Mouse (Mus musculus) fat pad, adult 2 months (tissue): ENCODE measurements around the gene Tdg.
"Not testable (repeated sequence)": the region's sequence is repeated elsewhere in the genome, so short reads cannot be mapped to it uniquely, and the experiment has no call there.

Source experiments
- DNase-seq: peaks from one replicate; pipeline ENCODE4 v3.0.0-alpha.2; 2011; ENCODE audit warnings: low read depth, low spot score; ENCODE audit errors: extremely low read depth

Gene Tdg

DNA sequence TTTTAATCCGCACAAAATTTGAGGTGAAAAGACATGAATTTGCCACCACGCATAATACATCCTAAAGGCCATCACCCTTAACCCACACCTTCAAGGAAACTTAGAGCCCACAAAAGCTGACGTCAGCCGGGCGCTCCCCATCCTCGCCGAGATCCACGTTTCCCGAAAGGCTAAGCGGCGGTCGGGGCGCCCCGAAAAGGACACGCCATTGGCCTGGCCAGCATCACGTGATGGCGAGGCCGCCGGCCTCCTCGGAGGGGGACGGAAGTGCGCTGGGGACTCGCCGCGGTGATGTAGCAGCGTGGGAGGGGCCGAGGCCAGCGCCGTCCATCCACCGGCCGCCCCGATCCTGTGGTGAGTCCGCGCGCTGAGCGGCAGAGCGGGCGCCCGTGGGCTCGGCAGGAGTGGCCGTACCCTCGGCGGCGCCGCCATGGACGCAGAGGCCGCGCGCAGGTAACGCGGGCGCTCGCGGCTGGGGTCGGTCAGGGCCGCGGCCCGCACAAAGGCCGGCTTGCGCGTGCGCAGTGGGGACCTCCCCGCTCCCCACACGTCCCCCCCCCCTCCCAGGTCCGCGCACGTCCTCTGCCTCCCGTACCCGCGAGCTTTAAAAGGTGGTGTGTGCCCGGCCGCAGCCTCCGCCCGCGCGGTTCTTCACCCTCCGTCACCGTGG lies at the start of gene Tdg:
Gene Tdg (plus strand): TSS at position 243 of the 670 bp plus-strand sequence.
- DNase-seq, result peak; percentile 31

DNA sequence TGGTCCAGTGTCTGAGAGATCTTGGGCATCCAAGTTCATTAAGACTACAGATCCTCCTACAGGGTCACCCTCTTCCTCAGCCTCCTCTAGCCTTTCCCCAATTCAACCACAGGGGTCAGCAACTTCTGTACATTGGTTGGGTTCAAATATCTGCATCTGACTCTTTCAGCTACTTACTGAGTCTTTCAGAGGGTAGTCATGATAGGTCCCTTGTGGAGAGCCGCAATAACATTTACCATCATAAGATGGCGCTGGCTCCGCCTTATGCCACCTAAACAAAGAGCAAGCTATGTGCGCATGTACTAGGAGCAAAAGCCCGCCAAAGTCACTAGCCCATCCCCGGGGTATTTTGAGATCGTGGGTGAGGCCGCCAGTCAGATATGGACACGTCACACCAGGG lies 40.0 kb upstream of the Tdg start:
- not testable (repeated sequence) for DNase-seq

DNA sequence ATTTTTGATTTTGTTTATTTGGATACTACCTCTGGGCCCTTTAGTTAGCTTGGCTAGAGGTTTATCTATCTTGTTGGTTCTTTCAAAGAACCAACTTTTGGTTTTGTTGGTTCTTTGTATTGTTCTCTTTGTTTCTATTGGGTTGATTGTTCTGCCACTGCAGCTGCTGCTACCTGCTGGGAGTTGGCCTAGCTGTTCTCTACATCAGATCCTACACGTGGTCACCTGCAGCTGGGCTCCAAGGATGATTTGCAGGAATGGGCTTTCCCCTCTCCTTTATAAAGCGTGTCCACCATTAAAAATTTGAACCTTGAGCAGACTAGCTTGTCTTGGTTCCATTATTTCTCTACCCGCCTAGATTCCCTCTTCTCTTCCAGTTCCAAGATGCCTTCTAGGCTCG lies 35.2 kb upstream of the Tdg start:
- DNase-seq, result not testable (repeated sequence)

- DNase-seq, result no peak
Observed at GRCm38 (mm10) chr10:82622235-82622634, 7.4 kb upstream of the Tdg start.

DNA sequence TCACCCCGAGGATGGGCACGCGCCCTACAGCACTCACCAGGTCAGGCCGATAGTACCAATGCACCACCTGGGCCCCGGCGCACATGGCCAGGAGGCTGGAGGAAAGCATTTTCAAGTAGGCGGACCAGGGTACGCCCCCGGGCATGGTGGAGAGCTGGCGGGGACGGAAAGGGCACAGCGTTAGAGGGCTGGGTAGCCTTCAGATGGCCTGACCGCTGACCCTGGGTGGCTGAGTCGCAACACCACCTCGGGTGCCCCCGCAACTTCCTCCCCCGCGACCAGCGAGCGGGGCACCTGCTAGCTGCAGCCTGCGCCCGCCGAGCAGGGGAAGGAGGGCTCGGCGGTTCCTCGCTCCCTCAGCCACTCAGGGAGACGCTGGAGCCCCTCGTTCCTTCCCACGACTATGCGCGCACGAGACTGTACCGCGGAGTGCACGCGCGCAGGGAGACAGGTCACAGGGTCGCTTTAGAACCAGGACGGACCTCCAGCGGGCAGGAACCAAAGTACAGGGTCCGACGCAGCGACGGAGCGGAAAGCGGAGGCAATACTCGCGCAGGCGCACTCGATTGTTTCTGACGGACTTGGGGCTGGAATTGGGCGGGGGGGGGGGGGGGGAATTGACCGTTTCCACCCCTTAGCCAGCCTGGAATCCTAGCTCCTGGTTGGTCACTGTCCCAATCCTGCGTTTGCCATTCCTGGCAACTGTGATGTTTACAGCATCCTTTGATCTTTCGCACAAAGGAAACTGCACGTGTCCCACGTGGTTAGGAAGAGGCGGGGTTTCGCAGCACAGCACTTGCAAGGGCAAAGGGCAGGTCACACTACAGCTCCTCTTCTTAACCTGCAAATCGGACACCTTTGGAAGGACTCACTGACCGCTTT lies 6.7 kb upstream of the Tdg start, which contains the start of gene 1190007I07Rik:
Gene 1190007I07Rik (minus strand): TSS at position 558 of the 882 bp plus-strand sequence.
- peak; percentile 59 for DNase-seq

DNA sequence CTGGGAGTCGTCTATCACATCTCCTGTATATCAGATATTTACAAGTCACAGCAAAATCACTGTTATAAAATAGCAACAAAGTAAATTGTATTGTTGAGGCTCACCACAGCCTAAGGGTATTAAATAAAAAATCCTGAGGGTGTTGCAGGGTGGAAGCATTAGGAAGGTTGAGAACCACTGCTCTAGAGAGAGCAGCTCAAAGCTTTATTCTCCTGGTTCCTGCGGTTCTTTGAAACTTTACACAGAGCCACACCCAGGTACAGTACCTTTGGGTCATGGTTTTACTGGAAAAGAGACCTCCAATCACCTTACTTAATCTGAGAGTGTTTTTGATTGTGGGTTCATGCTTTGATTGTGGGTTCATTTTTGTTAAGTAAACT lies 6.1 kb upstream of the Tdg start:
- DNase-seq, result not testable (repeated sequence)

DNA sequence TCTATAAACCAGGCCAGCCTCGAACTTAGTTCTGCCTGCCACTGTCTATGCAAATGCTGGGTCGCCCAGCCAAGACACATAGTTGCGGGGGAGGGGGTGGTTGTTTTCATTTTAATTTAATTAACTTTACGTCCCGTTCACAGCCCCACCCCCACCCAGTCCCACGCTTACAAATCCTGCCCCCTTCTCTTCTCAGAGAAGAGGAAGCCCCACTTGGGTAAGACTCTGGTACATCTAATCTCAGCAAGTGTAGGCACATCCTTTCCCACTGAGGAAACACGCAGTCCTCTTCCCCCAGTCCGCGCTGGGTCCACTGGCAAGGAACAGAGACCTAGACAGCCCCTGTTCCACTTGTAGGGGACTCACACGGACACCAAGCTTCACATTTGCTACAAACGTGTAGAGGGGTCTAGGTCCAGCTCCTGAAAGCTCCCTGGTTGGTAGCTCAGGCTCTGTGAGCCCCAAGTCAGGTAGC lies 480 bp upstream of the Tdg start:
- DNase-seq, result no peak

DNA sequence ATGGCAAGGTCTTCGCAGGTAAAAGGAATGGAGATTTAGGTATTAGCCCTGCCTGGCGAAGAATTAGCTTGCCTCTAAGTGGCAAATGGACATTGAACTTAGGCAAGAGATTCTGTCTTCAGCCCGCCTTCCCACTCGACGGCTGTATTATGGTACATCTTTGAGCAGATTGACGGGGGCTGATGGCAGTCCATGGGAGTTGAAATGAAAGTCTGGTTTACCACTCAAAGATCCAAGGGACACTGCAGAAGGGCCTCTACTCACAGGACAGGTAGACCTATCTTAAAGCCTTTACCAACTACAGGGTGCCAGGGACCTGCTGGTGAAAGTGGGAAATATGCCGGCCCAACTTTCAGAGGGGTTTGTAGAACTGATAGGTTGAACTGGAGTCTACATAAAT lies 869 bp downstream of the Tdg start:
- no peak for DNase-seq

- no peak for DNase-seq
Observed at GRCm38 (mm10) chr10:82631133-82631532, 1.5 kb downstream of the Tdg start.

DNA sequence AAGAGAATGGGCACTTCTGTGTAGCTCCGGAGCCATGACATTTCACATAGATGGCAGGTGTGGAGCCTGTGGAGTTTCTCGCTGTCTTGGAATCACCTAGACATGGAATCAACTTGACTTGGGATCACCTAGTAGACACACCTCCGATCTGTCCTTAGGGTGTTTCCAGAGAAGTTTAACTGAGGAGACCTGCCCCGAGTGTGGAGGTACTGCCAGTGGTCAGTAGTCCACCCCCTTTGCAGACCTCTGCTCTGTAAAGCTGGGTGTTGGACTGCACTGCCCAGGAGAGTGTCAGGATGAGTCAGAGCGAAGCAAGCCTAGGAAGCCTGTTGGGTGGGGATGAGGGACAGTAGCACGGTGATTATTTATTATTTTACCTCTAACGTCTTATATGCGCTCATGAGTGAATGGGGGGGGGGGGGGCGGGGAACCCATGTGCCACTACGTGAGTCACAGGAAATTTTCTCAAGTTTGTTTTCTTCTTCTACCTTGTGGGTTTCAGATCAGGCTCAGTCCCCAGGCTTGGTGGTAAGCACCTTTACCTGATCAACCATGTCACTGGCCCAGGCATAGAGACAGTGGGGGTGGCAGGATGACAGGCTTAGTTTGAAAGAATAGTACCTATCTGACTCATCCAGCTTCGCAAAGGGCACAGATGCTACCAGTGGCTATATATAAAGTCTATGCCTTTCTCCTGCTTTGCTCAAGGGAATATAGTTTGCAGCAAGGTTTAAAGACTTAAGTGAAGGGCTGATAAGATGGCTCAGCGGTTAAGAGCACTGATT lies 3.1 kb downstream of the Tdg start:
- DNase-seq, result no peak

- no peak for DNase-seq
Observed at GRCm38 (mm10) chr10:82634348-82634747, 4.7 kb downstream of the Tdg start.

DNA sequence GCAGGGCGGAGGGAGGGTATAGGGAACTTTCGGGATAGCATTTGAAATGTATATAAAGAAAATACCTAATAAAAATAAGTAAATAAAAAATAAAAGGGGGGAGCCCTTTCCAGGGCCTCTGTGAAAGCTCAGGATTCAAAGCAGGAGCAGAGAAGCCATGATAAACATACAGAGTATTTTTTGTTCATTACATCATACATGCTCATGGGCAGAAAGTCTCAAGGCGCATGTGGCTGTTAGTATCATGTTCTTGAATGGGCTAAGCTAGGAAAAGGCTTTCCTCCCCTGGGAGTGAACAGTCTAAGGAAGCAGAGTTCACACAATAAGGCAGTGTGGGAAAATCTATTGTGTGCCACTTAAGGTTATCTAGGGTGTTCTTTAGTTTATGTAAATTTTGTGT lies 6.7 kb downstream of the Tdg start:
- no peak for DNase-seq

- no peak for DNase-seq
Observed at GRCm38 (mm10) chr10:82639032-82639698, 9.5 kb downstream of the Tdg start.

- DNase-seq, result no peak
Observed at GRCm38 (mm10) chr10:82641481-82641880, 11.9 kb downstream of the Tdg start.

- no peak for DNase-seq
Observed at GRCm38 (mm10) chr10:82646083-82646482, 16.5 kb downstream of the Tdg start.

- DNase-seq, result no peak
Observed at GRCm38 (mm10) chr10:82647205-82647811, 17.7 kb downstream of the Tdg start.

DNA sequence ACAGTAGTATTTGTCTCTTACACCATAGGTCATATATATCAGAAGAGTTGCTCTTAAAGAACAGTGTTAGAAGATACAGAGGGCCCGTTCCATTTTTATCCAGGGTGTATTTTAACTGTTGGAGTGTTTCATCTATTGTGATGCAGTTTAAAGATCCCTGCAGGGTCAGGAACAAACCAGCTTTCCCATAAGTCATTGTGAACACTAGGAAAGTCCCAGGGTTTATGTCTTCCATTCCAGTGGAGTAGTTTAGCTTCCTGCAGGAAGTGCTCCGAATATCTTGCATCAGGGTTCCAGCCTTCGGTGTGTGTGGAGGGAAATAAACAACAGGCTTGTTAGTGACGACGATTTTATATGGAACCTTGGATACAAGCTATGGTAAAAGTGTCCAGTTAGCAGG lies 21.6 kb downstream of the Tdg start:
- no peak for DNase-seq

- DNase-seq, result no peak
Observed at GRCm38 (mm10) chr10:82652625-82653024, 23.0 kb downstream of the Tdg start.

- DNase-seq, result no peak
Observed at GRCm38 (mm10) chr10:82654581-82654980, 25.0 kb downstream of the Tdg start.

DNA sequence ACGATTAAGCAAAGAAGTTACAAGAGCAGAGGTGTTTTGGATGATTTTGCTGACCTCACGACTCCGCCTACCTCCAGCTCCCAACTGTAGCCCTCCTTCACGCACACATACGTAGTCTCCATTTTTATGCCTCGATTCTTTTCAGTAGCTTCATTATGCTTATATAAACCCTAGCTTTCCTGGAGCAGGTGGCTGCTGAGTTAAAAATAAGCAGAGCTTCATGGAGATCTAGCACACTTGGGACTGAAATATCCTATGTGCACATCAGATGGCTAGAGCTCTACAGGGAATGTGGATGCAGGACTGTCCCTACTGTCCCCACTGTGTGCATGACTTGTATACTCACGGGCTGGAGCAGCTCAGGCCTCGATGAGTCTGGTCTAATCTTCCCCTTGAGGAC lies 32.2 kb downstream of the Tdg start:
- no peak for DNase-seq
